Mouse (Mus musculus) midbrain, embryonic 14.5 days (tissue): ENCODE data around the gene Pxmp4. TPM values are rescaled to one million over a fixed set of nuclear protein-coding genes. Genes with fewer than 3 reads are reported as not detected.

ENCODE experiments used
- ATAC-seq: fragments of 200-750 bp; cut with Nextera tagmentation; 2 replicates; pipeline ENCODE4 v1.8.0; 2017; ENCODE audit warnings: moderate number of reproducible peaks, moderate library complexity; ENCODE audit not compliant: low FRiP score, low TSS enrichment
- DNase-seq: peaks from one replicate; pipeline ENCODE4 v3.0.0-alpha.2; 2015
- H3K27ac ChIP-seq: fragments of 300-500 bp; sonication (generic); replicated peaks from 2 replicates; pipeline ENCODE4 v1.5.1; 2014; ENCODE audit warnings: mild to moderate bottlenecking, low read depth, low read length, moderate library complexity
- H3K27me3 ChIP-seq: fragments of 300-500 bp; sonication (generic); 2 replicates; pipeline ENCODE4 v1.6.1; 2014; ENCODE audit warnings: low read length, control low read depth, mixed read lengths; ENCODE audit not compliant: control insufficient read depth, insufficient read depth
- H3K36me3 ChIP-seq: fragments of 300-500 bp; sonication (generic); 2 replicates; pipeline ENCODE4 v1.6.1; 2014; ENCODE audit warnings: low read length, control low read depth; ENCODE audit not compliant: control insufficient read depth, insufficient read depth
- H3K4me1 ChIP-seq: fragments of 300-500 bp; sonication (generic); 2 replicates; pipeline ENCODE4 v1.6.1; 2014; ENCODE audit warnings: mild to moderate bottlenecking, antibody characterized with exemption, low read length, control low read depth; ENCODE audit not compliant: control insufficient read depth, insufficient read depth
- H3K4me2 ChIP-seq: fragments of 300-500 bp; sonication (generic); 2 replicates; pipeline ENCODE4 v1.6.1; 2014; ENCODE audit warnings: mild to moderate bottlenecking, low read length, moderate library complexity
- H3K4me3 ChIP-seq: fragments of 300-500 bp; sonication (generic); replicated peaks from 2 replicates; pipeline ENCODE4 v1.5.1; 2014; ENCODE audit warnings: low read depth, low read length
- H3K9ac ChIP-seq: fragments of 300-500 bp; sonication (generic); replicated peaks from 2 replicates; pipeline ENCODE4 v1.6.1; 2014; ENCODE audit warnings: mild to moderate bottlenecking, low read length, moderate library complexity
- H3K9me3 ChIP-seq: fragments of 300-500 bp; sonication (generic); 2 replicates; pipeline ENCODE4 v1.6.1; 2016; ENCODE audit warnings: low read length, control low read depth, mixed read lengths; ENCODE audit not compliant: control insufficient read depth
- WGBS: fragments of 180-500 bp; shearing (Covaris S2); extraction: QIAGEN DNeasy Blood & Tissue Kit; methylation state at CpG from one replicate; pipeline ENCODE4 v1.1.7; 2014; 5-methylcytosine and 5-hydroxymethylcytosine counted together
- polyA plus RNA-seq: library from polyadenylated mRNA; unstranded; fragments of >200 nt; fragmentation: Nextera tagmentation; extraction: Ambion mirVana; gene quantifications from 2 replicates; pipeline ENCODE4 v1.2.1, GENCODE M21; 2014

The Pxmp4 gene
- polyA plus RNA-seq, 1 experiment from 2014 or later, result 14.2 TPM

DNA sequence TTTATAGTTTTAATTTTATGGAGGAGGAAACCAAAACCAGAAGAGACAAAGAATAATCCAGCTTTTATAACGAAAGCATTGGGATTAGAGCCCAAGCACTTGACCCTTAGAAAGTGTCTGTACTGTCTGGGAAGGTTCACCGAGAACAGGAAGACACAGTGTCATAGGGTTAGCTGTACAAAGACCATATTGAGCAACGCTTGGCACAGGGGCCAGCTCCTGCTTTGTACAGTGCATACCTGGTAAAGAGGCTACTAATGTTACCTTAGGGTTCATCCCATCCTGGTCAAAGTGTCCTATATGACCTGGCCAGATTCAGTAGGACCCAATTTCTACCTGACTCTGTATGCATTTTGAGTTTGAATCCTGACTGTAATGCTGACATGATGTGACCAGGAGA lies 2.2 kb downstream of the Pxmp4 start:
- DNase-seq (no peak), ATAC-seq (no peak)
- no peak overlapping the region for H3K9ac ChIP-seq
- H3K27me3 ChIP-seq, result no peaks in the 10 kb centered on the region
- H3K27ac ChIP-seq, result no peak overlapping the region
- H3K4me2 ChIP-seq, result no peak overlapping the region
- H3K4me3 ChIP-seq, result no peak overlapping the region
- 82% methylated on average over 3 of the region's 3 CpGs for WGBS
- H3K9me3 ChIP-seq, result no peaks in the 10 kb centered on the region
- H3K36me3 ChIP-seq, result no peaks in the 10 kb centered on the region
- H3K4me1 ChIP-seq, result peaks cover 7% of the 10 kb centered on the region

DNA sequence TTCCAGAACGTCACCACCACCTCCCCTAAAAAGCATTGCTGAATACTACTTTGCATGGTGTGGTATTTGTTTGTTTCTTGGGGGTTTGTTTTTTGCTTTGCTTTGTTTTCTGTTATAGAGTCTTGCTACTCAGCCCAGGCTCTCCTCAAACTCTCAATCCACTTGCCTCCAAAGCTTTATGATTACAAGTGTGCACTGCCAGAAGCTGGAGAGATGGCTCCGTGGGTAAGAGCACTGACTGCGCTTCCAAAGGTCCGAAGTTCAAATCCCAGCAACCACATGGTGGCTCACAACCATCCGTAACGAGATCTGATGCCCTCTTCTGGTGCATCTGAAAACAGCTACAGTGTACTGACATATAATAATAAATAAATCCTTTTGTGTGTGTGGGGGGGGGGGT lies 2.9 kb downstream of the Pxmp4 start:
- no peak overlapping the region for H3K4me3 ChIP-seq
- H3K4me2 ChIP-seq, result no peak overlapping the region
- no peak overlapping the region for H3K9ac ChIP-seq
- WGBS, result 70% methylated on average over 6 of the region's 6 CpGs
- no peaks in the 10 kb centered on the region for H3K27me3 ChIP-seq
- no peak for DNase-seq
- H3K4me1 ChIP-seq, result peaks cover 7% of the 10 kb centered on the region
- H3K36me3 ChIP-seq, result no peaks in the 10 kb centered on the region
- no peak overlapping the region for H3K27ac ChIP-seq
- no peaks in the 10 kb centered on the region for H3K9me3 ChIP-seq
- no peak for ATAC-seq

DNA sequence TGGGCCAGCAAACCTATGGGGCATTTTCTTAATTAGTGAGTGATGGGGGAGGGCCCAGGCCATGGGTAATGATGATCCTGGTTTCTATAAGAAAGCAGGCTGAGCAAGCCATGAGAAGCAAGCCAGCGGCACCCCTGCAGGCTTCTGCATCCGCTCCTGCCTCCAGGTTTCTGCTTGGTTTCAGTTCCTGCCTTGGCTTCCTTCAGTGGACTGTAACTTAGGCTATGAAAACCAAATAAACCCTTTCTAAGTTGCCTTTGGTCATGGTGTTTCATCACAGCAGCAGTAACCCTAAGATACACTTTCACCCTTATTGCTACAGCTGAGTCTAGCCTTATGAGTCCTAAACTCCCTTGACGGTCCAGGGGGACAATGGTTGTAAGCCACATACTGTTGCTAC lies 6.1 kb downstream of the Pxmp4 start:
- no peak overlapping the region for H3K27ac ChIP-seq

DNA sequence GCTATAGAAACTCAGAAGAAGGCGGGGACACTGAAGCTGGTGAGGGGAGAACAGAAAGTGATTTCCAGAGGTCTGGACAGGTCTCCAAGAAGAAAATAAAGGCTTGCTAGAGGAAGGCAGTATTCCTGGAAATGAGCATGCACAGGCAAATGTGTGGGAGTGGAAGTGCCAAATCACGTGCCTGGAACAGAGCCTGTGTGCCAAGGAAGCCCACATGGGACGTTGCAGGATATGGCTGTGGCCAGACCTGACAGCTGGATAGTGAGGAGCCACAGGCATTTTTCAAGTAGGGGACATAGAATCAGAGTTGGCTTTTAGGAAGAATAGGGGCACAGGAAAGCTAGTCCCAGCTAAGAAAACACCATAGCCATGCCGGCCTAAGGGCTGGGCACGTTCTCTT lies 7.7 kb downstream of the Pxmp4 start:
- Histone ChIP-seq H3K27ac (no peak overlapping the region), H3K36me3 (no peaks in the 10 kb centered on the region), H3K4me2 (no peak overlapping the region), H3K4me3 (no peak overlapping the region), H3K9ac (no peak overlapping the region), H3K9me3 (no peaks in the 10 kb centered on the region), H3K4me1 (no peaks in the 10 kb centered on the region), H3K27me3 (no peaks in the 10 kb centered on the region)
- DNase-seq (peak; percentile 14), ATAC-seq (no peak)
- WGBS, result 79% methylated on average over 5 of the region's 5 CpGs

More for the DNA sequence above, 6.1 kb downstream of the Pxmp4 start:
- Histone ChIP-seq H3K9ac (no peak overlapping the region), H3K4me3 (no peak overlapping the region), H3K4me2 (no peak overlapping the region), H3K36me3 (no peaks in the 10 kb centered on the region), H3K9me3 (no peaks in the 10 kb centered on the region), H3K27me3 (no peaks in the 10 kb centered on the region), H3K4me1 (no peaks in the 10 kb centered on the region)
- ATAC-seq (no peak), DNase-seq (no peak)
- WGBS, result 91% methylated on average over 3 of the region's 3 CpGs

DNA sequence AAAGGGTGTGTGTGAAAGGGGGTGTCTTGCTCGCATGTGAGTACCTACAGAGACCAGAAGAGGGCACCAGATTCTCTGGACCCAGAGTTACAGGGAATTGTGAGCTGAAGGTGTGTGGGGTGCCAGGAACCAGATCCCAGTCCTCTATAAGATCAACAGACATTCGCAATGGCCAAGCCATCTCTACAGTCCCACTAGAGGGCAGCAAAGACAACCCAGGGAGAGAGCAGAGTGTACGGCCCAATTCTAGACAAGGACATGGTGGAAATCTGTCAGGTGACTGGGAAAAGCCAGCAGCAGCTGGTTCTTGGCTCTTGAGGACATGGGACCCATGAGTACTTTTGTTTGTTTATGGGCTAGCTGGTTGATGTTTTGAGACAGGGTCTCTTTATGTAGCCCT lies 10.5 kb downstream of the Pxmp4 start:
- no peak overlapping the region for H3K4me3 ChIP-seq
- H3K9me3 ChIP-seq, result no peaks in the 10 kb centered on the region
- H3K4me1 ChIP-seq, result no peaks in the 10 kb centered on the region
- no peaks in the 10 kb centered on the region for H3K36me3 ChIP-seq
- peak; percentile 42 for DNase-seq
- no peak for ATAC-seq
- WGBS, result 69% methylated on average over 3 of the region's 3 CpGs
- H3K4me2 ChIP-seq, result no peak overlapping the region
- no peaks in the 10 kb centered on the region for H3K27me3 ChIP-seq
- H3K27ac ChIP-seq, result no peak overlapping the region
- H3K9ac ChIP-seq, result no peak overlapping the region

DNA sequence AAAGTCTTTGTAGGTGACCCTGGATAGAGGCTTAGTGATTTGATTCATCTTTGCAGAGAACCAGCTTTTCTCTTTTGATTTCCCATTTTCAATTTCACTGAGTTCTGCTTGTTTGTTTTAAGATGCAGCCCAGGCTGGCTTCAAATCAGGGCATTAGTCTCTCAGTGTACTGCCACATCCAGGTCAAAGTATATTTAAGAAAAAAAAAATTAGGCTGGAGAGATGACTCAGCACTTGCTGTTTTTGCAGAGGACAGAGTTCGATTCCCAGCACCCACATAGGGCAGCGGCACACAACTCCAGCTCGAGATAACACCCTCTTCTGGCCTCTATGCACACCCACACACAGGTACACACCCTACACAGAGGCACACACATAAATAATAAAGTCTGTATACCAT lies 12.3 kb downstream of the Pxmp4 start:
- no peak for ATAC-seq
- DNase-seq, result no peak
- Histone ChIP-seq H3K4me1 (no peaks in the 10 kb centered on the region), H3K27me3 (no peaks in the 10 kb centered on the region), H3K4me3 (no peak overlapping the region), H3K9me3 (no peaks in the 10 kb centered on the region), H3K4me2 (no peak overlapping the region), H3K36me3 (peaks cover 6% of the 10 kb centered on the region; the same call in 1 of the 2 replicates), H3K9ac (no peak overlapping the region), H3K27ac (no peak overlapping the region)
- WGBS, result 85% methylated on average over 3 of the region's 3 CpGs

DNA sequence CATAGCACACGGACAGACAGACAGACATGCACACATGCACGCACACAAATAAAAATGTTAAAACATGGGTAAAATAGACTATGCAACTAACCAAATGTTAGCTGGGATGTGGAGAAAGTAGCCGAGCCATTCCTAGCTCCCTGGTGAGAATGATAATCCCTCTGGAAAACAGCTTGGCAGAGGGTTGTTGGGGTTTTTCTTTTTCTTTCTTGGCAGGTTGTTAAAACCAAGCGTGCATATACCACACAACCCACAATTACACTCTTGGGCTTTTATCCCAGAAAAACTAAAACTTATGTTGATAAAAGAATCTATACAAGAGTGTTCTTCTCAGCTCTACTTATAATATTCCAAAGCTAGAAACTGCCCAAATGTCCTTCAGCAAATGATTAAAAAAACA lies 14.5 kb downstream of the Pxmp4 start:
- H3K4me1 ChIP-seq, result 0 out of 2 replicates have a peak, but pooled peaks cover 5% of the 10 kb centered on the region
- H3K4me3 ChIP-seq, result no peak overlapping the region
- H3K9ac ChIP-seq, result no peak overlapping the region
- H3K9me3 ChIP-seq, result no peaks in the 10 kb centered on the region
- DNase-seq, result no peak
- no peak for ATAC-seq
- peaks cover 6% of the 10 kb centered on the region; the same call in 1 of the 2 replicates for H3K36me3 ChIP-seq
- 81% methylated on average over 4 of the region's 4 CpGs for WGBS
- no peak overlapping the region for H3K4me2 ChIP-seq
- H3K27me3 ChIP-seq, result no peaks in the 10 kb centered on the region
- no peak overlapping the region for H3K27ac ChIP-seq

DNA sequence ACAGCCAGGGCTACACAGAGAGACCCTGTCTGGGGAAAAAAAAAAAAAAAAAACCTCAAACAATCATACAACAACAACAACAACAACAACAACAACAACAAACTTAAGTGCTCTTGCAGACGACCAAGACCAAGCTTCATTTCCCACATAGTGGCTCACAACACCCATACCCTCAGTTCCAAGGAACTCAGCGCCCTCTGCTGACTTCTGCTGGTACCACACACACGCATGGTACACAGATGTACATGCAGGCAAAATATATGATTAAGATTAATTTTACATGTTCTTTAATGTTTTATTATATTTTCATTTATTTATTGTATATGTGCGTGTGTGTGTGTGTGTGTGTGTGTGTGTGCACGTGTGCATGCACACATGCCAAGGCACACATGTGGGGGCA lies 17.1 kb downstream of the Pxmp4 start:
- 78% methylated on average over 5 of the region's 5 CpGs for WGBS
- Histone ChIP-seq H3K27ac (no peak overlapping the region), H3K4me3 (no peak overlapping the region), H3K4me2 (no peak overlapping the region), H3K4me1 (peaks cover 8% of the 10 kb centered on the region; the same call in 1 of the 2 replicates), H3K9me3 (no peaks in the 10 kb centered on the region), H3K27me3 (no peaks in the 10 kb centered on the region), H3K36me3 (peaks cover 6% of the 10 kb centered on the region; the same call in 1 of the 2 replicates), H3K9ac (no peak overlapping the region)
- peak; percentile 42 for DNase-seq
- ATAC-seq, result no peak

DNA sequence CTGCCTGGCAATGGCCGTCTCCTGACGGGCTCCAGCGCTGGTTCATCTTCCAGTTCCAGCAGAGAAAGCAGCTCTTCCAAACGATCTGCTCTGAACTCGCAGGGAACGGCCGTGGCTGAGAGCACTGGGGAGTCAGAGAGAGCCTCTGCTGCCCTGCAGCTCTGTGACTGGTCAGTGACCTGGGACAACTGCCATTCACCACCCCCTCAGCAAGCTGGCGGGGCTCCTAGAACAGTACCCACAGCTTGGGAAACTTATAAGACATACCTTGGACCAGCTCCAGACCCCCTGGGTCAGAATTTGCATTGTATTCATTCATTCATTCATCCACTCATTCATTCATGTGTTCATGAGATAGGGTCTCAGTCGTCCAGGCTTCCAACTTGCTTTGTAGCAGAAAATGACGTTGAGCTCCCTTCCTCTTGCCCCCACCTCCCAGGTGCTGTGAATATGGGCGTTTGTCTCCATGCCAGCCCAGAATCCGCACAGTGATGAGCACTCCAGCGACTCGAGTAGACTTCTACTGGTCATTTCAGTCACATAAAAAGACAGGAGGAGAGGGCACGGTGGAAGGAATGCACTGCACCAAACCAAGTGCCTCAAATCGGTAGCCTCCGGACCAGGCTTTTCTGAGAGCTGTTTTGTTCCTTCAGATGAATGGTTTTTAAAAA lies 18.4 kb downstream of the Pxmp4 start:
- Histone ChIP-seq H3K9me3 (no peaks in the 10 kb centered on the region), H3K4me1 (peaks cover 8% of the 10 kb centered on the region; the same call in 1 of the 2 replicates), H3K4me3 (no peak overlapping the region), H3K27ac (0 out of 2 replicates have a peak overlapping the region, but pooled peaks have one; percentile 37), H3K36me3 (peaks cover 6% of the 10 kb centered on the region; the same call in 1 of the 2 replicates), H3K4me2 (no peak overlapping the region), H3K27me3 (no peaks in the 10 kb centered on the region), H3K9ac (no peak overlapping the region)
- ATAC-seq (no peak), DNase-seq (no peak)
- WGBS, result 70% methylated on average over 17 of the region's 17 CpGs
